Mouse (Mus musculus): ENCODE measurements at regions not wholly inside any gene's neighbourhood (a gene's known extent, or its start where the extent isn't known, plus 50 kb on each side); places are given as distances from the start of the nearest gene placed in this dataset.

GRCm38 (mm10) chr17:45852402-45852801, 118.8 kb upstream of the 1600014C23Rik start:
- TF ChIP-seq CTCF (IDR thresholded peaks at IDR 0.05; ENCODE audit: borderline replicate concordance, control insufficient read depth, extremely low read depth, insufficient read depth, low read length, poor library complexity) (no peak), POLR2A (IDR thresholded peaks at IDR 0.05; ENCODE audit: control insufficient read depth, extremely low read depth, insufficient read depth, low read length, poor library complexity) (no peak)
